Mouse (Mus musculus): ENCODE results near the gene Tex21. TPM values are rescaled to one million over a fixed set of nuclear protein-coding genes. Genes with fewer than 3 reads are reported as not detected.

Gene Tex21
- total and polyA plus RNA-seq, 2 experiments: not detected

- H3K4me3 ChIP-seq (ENCODE audit: insufficient read depth, low read depth, low read length): no peak overlapping the region
- H3K4me1 ChIP-seq (ENCODE audit: control insufficient read depth, insufficient read depth, low read length): peaks cover 9% of the 10 kb centered on the region; the same call in 1 of the 2 replicates
- H3K79me2 ChIP-seq (ENCODE audit: control insufficient read depth, insufficient read depth, low read length): peaks cover 5% of the 10 kb centered on the region; the same call in 1 of the 2 replicates
- H3K27ac ChIP-seq (replicated peaks; ENCODE audit: insufficient read depth, low read depth, low read length): no peak overlapping the region
- no peak for DNase-seq (ENCODE audit: extremely low read depth, low read depth, low spot score)
- no peaks in the 10 kb centered on the region for H3K27me3 ChIP-seq (ENCODE audit: control insufficient read depth, insufficient read depth, low read length)
- no peak overlapping the region for H3K9ac ChIP-seq (ENCODE audit: low read depth, low read length)
- no peaks in the 10 kb centered on the region for H3K36me3 ChIP-seq (ENCODE audit: control insufficient read depth, insufficient read depth, low read length)
- TF ChIP-seq CTCF (IDR thresholded peaks at IDR 0.05; ENCODE audit: low read depth, low read length) (no peak), POLR2A (IDR thresholded peaks at IDR 0.05; ENCODE audit: extremely low read depth, insufficient read depth, low read length) (no peak)
- WGBS: 56% methylated on average over 1 of the region's 1 CpGs
These were observed 6.5 kb upstream of the Tex21 start for GRCm38 (mm10) chr12:76253090-76253489.

GRCm38 (mm10) chr12:76244981-76245380 lies 1.6 kb downstream of the Tex21 start:
- no peaks in the 10 kb centered on the region for H3K79me2 ChIP-seq (ENCODE audit: control insufficient read depth, insufficient read depth, low read length)
- no peak overlapping the region for H3K27ac ChIP-seq (replicated peaks; ENCODE audit: insufficient read depth, low read depth, low read length)
- no peaks in the 10 kb centered on the region for H3K4me1 ChIP-seq (ENCODE audit: control insufficient read depth, insufficient read depth, low read length)
- H3K9ac ChIP-seq (ENCODE audit: low read depth, low read length): no peak overlapping the region
- no peaks in the 10 kb centered on the region for H3K27me3 ChIP-seq (ENCODE audit: control insufficient read depth, insufficient read depth, low read length)
- DNase-seq (ENCODE audit: extremely low read depth, low read depth, low spot score): peak; percentile 9
- 74% methylated on average over 8 of the region's 8 CpGs for WGBS
- no peaks in the 10 kb centered on the region for H3K36me3 ChIP-seq (ENCODE audit: control insufficient read depth, insufficient read depth, low read length)
- H3K4me3 ChIP-seq (ENCODE audit: insufficient read depth, low read depth, low read length): no peak overlapping the region
- TF ChIP-seq CTCF (IDR thresholded peaks at IDR 0.05; ENCODE audit: low read depth, low read length) (no peak), POLR2A (IDR thresholded peaks at IDR 0.05; ENCODE audit: extremely low read depth, insufficient read depth, low read length) (no peak)

GRCm38 (mm10) chr12:76241833-76242232 lies 4.7 kb downstream of the Tex21 start:
- H3K79me2 ChIP-seq (ENCODE audit: control insufficient read depth, insufficient read depth, low read length): no peaks in the 10 kb centered on the region
- H3K36me3 ChIP-seq (ENCODE audit: control insufficient read depth, insufficient read depth, low read length): no peaks in the 10 kb centered on the region
- no peak for DNase-seq (ENCODE audit: extremely low read depth, low read depth, low spot score)
- no peaks in the 10 kb centered on the region for H3K4me1 ChIP-seq (ENCODE audit: control insufficient read depth, insufficient read depth, low read length)
- 76% methylated on average over 5 of the region's 5 CpGs for WGBS
- TF ChIP-seq POLR2A (IDR thresholded peaks at IDR 0.05; ENCODE audit: extremely low read depth, insufficient read depth, low read length) (no peak), CTCF (IDR thresholded peaks at IDR 0.05; ENCODE audit: low read depth, low read length) (no peak)
- no peak overlapping the region for H3K27ac ChIP-seq (replicated peaks; ENCODE audit: insufficient read depth, low read depth, low read length)
- H3K4me3 ChIP-seq (ENCODE audit: insufficient read depth, low read depth, low read length): no peak overlapping the region
- no peaks in the 10 kb centered on the region for H3K27me3 ChIP-seq (ENCODE audit: control insufficient read depth, insufficient read depth, low read length)
- H3K9ac ChIP-seq (ENCODE audit: low read depth, low read length): no peak overlapping the region

GRCm38 (mm10) chr12:76241084-76241483 lies 5.5 kb downstream of the Tex21 start:
- Histone ChIP-seq H3K9ac (ENCODE audit: low read depth, low read length) (no peak overlapping the region), H3K4me3 (ENCODE audit: insufficient read depth, low read depth, low read length) (no peak overlapping the region), H3K79me2 (ENCODE audit: control insufficient read depth, insufficient read depth, low read length) (no peaks in the 10 kb centered on the region), H3K4me1 (ENCODE audit: control insufficient read depth, insufficient read depth, low read length) (no peaks in the 10 kb centered on the region), H3K27ac (replicated peaks; ENCODE audit: insufficient read depth, low read depth, low read length) (no peak overlapping the region), H3K36me3 (ENCODE audit: control insufficient read depth, insufficient read depth, low read length) (no peaks in the 10 kb centered on the region), H3K27me3 (ENCODE audit: control insufficient read depth, insufficient read depth, low read length) (no peaks in the 10 kb centered on the region)
- no peak for TF ChIP-seq POLR2A (IDR thresholded peaks at IDR 0.05; ENCODE audit: extremely low read depth, insufficient read depth, low read length)
- TF ChIP-seq CTCF (IDR thresholded peaks at IDR 0.05; ENCODE audit: low read depth, low read length): no peak
- no peak for DNase-seq (ENCODE audit: extremely low read depth, low read depth, low spot score)
- 85% methylated on average over 3 of the region's 3 CpGs for WGBS

- WGBS: 89% methylated on average over 3 of the region's 3 CpGs
- H3K36me3 ChIP-seq (ENCODE audit: control insufficient read depth, insufficient read depth, low read length): no peaks in the 10 kb centered on the region
- TF ChIP-seq CTCF (IDR thresholded peaks at IDR 0.05; ENCODE audit: low read depth, low read length) (no peak), POLR2A (IDR thresholded peaks at IDR 0.05; ENCODE audit: extremely low read depth, insufficient read depth, low read length) (no peak)
- no peaks in the 10 kb centered on the region for H3K79me2 ChIP-seq (ENCODE audit: control insufficient read depth, insufficient read depth, low read length)
- no peak overlapping the region for H3K4me3 ChIP-seq (ENCODE audit: insufficient read depth, low read depth, low read length)
- no peak overlapping the region for H3K27ac ChIP-seq (replicated peaks; ENCODE audit: insufficient read depth, low read depth, low read length)
- H3K4me1 ChIP-seq (ENCODE audit: control insufficient read depth, insufficient read depth, low read length): no peaks in the 10 kb centered on the region
- no peaks in the 10 kb centered on the region for H3K27me3 ChIP-seq (ENCODE audit: control insufficient read depth, insufficient read depth, low read length)
- DNase-seq (ENCODE audit: extremely low read depth, low read depth, low spot score): no peak
- H3K9ac ChIP-seq (ENCODE audit: low read depth, low read length): no peak overlapping the region
These were observed 5.9 kb downstream of the Tex21 start for GRCm38 (mm10) chr12:76240670-76241069.

- H3K4me1 ChIP-seq (ENCODE audit: control insufficient read depth, insufficient read depth, low read length): no peaks in the 10 kb centered on the region
- TF ChIP-seq POLR2A (IDR thresholded peaks at IDR 0.05; ENCODE audit: extremely low read depth, insufficient read depth, low read length): no peak
- no peak for TF ChIP-seq CTCF (IDR thresholded peaks at IDR 0.05; ENCODE audit: low read depth, low read length)
- WGBS: 61% methylated on average over 7 of the region's 7 CpGs
- H3K9ac ChIP-seq (ENCODE audit: low read depth, low read length): no peak overlapping the region
- no peak for DNase-seq (ENCODE audit: extremely low read depth, low read depth, low spot score)
- H3K4me3 ChIP-seq (ENCODE audit: insufficient read depth, low read depth, low read length): no peak overlapping the region
- H3K27ac ChIP-seq (replicated peaks; ENCODE audit: insufficient read depth, low read depth, low read length): no peak overlapping the region
- no peaks in the 10 kb centered on the region for H3K36me3 ChIP-seq (ENCODE audit: control insufficient read depth, insufficient read depth, low read length)
- H3K79me2 ChIP-seq (ENCODE audit: control insufficient read depth, insufficient read depth, low read length): no peaks in the 10 kb centered on the region
- H3K27me3 ChIP-seq (ENCODE audit: control insufficient read depth, insufficient read depth, low read length): no peaks in the 10 kb centered on the region
These were observed 6.5 kb downstream of the Tex21 start for GRCm38 (mm10) chr12:76239839-76240571.

All from liver, adult 2 months (tissue).